In genomic region chr5:24100810-24101311, GRCm38 (mm10) we compare ENCODE assay signal across 8 mouse cellular contexts. TPM values are rescaled to one million over a fixed set of nuclear protein-coding genes. Genes with fewer than 3 reads are reported as not detected.
DNase-seq lines count a peak whose midpoint lies in the region; ATAC-seq lines count a peak whose summit lies in the region.

No protein-coding gene starts in this region.

- no peaks in the 10 kb centered on the region for H3K9me3 ChIP-seq in intestine, embryonic 14.5 days (ENCODE audit: control insufficient read depth, low read length)

- H3K4me1 ChIP-seq in intestine, embryonic 14.5 days (replicated peaks; ENCODE audit: control insufficient read depth, insufficient read depth, low read length) = peaks cover 3% of the 10 kb centered on the region; the same call in 1 of the 2 replicates

- no peaks in the 10 kb centered on the region for H3K36me3 ChIP-seq in intestine, embryonic 14.5 days (ENCODE audit: control insufficient read depth, insufficient read depth, low read length)

- peak overlapping the region; percentile 91 for H3K27ac ChIP-seq in intestine, embryonic 14.5 days (ENCODE audit: low read depth)

- H3K9ac ChIP-seq in intestine, embryonic 14.5 days (ENCODE audit: low read length) = peak overlapping the region; percentile 85

- peak; percentile 68 for ATAC-seq in common myeloid progenitor, adult 5-6 weeks (replicated peaks; ENCODE audit: low read depth, poor library complexity, severe bottlenecking)
- ATAC-seq in intestine, embryonic 14.5 days (replicated peaks; ENCODE audit: low FRiP score, low TSS enrichment, low read depth) = peak; percentile 91
- peak; percentile 87 for ATAC-seq in megakaryocyte progenitor cell, adult 5-6 weeks (replicated peaks; ENCODE audit: poor library complexity)

- H3K27me3 ChIP-seq in intestine, embryonic 14.5 days (replicated peaks; ENCODE audit: control insufficient read depth, insufficient read depth, low read length) = no peaks in the 10 kb centered on the region

- under 1% methylated on average over 30 of the region's 46 CpGs for WGBS in intestine, embryonic 14.5 days

- H3K4me2 ChIP-seq in intestine, embryonic 14.5 days (ENCODE audit: low read length) = peak overlapping the region; percentile 68

- DNase-seq in adrenal gland, adult (ENCODE audit: inconsistent age in 2 of 2, low spot score in 1 of 2) = peak; percentile 72 to 87
- DNase-seq in gastrocnemius, postnatal 10 days = peak; percentile 69
- peak; percentile 85 for DNase-seq in intestine, embryonic 14.5 days (ENCODE audit: low spot score)
- DNase-seq in left cerebral cortex, postnatal 14 days (ENCODE audit: low spot score in 2 of 2) = peak; percentile 67 to 77
- peak; percentile 74 for DNase-seq in right cerebral cortex, postnatal 14 days
- peak; percentile 39 for DNase-seq in urinary bladder, postnatal 25 days (ENCODE audit: low spot score)

- intact Hi-C loops in left cerebral cortex, postnatal 14 days (cut with DNase I) = loop anchor here (5.0 kb wide), 1 partner anchor 61 kb away; the partner anchor contains the start of gene Nupl2

- peak overlapping the region; percentile 78 for H3K4me3 ChIP-seq in intestine, embryonic 14.5 days (ENCODE audit: low read depth, low read length)

RNA-seq across cellular contexts. Expression of gene Klhl7, which starts 0.5 kb away (rescaled TPM):
- 21.9 and 29.0 TPM in 2 replicates for total RNA-seq in common myeloid progenitor, adult 5-6 weeks (2017)
- 10 to 100 TPM; 35.0 to 41.5 TPM for total RNA-seq in gastrocnemius, postnatal 10 days (2021)
- polyA plus RNA-seq in intestine, embryonic 14.5 days (2014; fragmentation: Nextera tagmentation; extraction: Ambion mirVana) = 46.6 and 50.4 TPM in 2 replicates
- total RNA-seq in left cerebral cortex, postnatal 14 days (2021) = 100 to 1,000 TPM in 1 of 2 experiments, 10 to 100 TPM in 1; 96.8 to 102 TPM
- 22.2 and 23.3 TPM in 2 replicates for total RNA-seq in megakaryocyte progenitor cell, adult 5-6 weeks (2015)
- total RNA-seq in megakaryocyte progenitor cell, adult 5-6 weeks (2017) = 17.0 and 18.4 TPM in 2 replicates

Comparison
In these comparisons a context has a peak if more than half of its experiments do, and no peak if none do; other contexts are left out.
1. Peak in every context shown above with its lines: DNase-seq, ATAC-seq, H3K4me3 ChIP-seq and H3K27ac ChIP-seq.